Mouse (Mus musculus) left cerebral cortex, postnatal 4 days (tissue): ENCODE measurements around the gene Hsdl2. TPM values are rescaled to one million over a fixed set of nuclear protein-coding genes. Genes with fewer than 3 reads are reported as not detected.

Experiments used
- DNase-seq: peaks from one replicate; pipeline ENCODE4 v3.0.0-alpha.2; 2022
- intact Hi-C: fragments of 180-260 bp; cut with DNase I; formaldehyde crosslinking; loops from one replicate; pipeline ENCODE4 v1.15.1; 2025
- total RNA-seq, 2 experiments: library from RNA; stranded (reverse); gene quantifications; 2 replicates each; pipeline ENCODE4 v1.2.3; 2021

The Hsdl2 gene
- total RNA-seq, 2 experiments from 2014 or later: 19.2 to 21.5 TPM

DNA sequence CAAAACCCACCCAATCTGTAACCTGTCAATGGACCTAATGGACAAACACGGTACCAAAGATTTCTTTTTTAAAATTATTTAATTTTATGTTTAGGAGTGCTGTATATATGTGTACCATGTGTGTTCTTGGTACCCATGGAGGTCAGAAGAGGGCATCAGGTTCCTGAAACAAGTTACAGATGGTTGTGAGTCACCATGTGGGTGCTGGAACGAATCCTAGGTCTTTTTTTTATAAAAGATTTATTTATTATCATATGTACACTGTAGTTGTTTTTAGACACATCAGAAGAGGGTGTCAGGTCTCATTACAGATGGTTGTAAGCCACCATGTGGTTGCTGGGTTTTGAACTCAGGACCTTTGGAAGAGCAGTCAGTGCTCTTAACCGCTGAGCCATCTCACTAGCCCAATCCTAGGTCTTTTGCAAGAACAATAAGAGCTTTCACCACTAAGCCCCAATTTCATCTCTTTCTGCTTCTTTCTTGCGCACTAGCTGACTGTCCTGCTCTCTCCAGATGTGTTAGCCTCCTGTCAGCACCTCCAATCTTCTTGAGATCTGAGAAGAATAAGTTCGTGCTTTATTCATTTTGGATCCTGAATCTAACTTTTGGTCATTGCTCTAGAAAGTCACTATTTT is 38.4 kb downstream of the Hsdl2 start:
- DNase-seq: no peak
- intact Hi-C loops: loop anchor here (5.0 to 10.0 kb wide), 2 partner anchors 135 to 163 kb away; no protein-coding TSS in a partner anchor

DNA sequence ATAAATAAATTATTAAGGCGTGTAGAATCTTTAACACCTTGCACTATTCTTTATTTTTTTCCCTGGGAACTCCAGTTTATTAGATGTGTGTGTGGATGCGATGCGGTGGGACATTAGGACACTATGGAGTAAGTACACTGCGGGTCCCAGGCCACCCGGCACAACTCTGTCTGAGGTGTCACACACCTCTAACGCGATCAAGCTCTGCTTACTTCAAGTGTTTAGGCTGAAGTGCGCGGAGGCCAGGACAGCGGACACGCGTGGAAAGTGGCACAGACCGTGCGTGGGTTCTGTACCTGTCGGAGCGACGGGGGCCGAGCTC is 44.3 kb downstream of the Hsdl2 start:
- no peak for DNase-seq
- intact Hi-C loops: loop anchor here (10.0 kb wide), 1 partner anchor 129 kb away; no protein-coding TSS in a partner anchor

- DNase-seq: peak; percentile 85
- intact Hi-C loops: loop anchor here (10.0 kb wide), 1 partner anchor 129 kb away; no protein-coding TSS in a partner anchor
Observed at GRCm38 (mm10) chr4:59625998-59626910, 44.9 kb downstream of the Hsdl2 start, which contains the start of gene E130308A19Rik. E130308A19Rik (plus strand) TSS chr4:59626211.

GRCm38 (mm10) chr4:59628255-59628654 is 46.9 kb downstream of the Hsdl2 start:
- intact Hi-C loops: loop anchor here (10.0 kb wide), 1 partner anchor 127 kb away; no protein-coding TSS in a partner anchor
- DNase-seq: no peak

GRCm38 (mm10) chr4:59629076-59629874 is 47.9 kb downstream of the Hsdl2 start:
- no peak for DNase-seq
- intact Hi-C loops: loop anchor here (10.0 kb wide), 1 partner anchor 126 kb away; no protein-coding TSS in a partner anchor

GRCm38 (mm10) chr4:59630122-59630521 is 48.8 kb downstream of the Hsdl2 start:
- DNase-seq: no peak
- intact Hi-C loops: no loop called here

GRCm38 (mm10) chr4:59634532-59634931 is 53.2 kb downstream of the Hsdl2 start:
- intact Hi-C loops: no loop called here
- DNase-seq: no peak

DNA sequence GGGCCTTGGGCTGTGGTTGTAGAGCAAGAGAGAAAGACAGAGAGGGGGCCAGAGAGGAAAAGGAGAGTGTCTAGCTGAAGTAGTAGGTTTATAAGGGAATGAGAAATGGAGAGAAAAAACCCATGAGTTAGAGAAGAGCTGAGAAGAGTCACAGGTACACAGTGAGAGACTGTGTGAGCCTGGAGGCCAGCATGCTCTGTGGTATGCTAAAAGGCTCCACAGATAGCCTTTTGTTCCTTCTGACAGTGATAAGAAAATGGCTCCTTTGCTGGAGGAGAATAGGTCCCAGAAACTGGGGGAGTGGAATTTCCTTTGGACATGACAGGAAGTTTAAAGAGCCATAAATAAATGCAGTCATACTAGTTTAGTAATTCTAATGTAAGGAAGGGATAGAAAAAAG is 57.8 kb downstream of the Hsdl2 start:
- no peak for DNase-seq
- intact Hi-C loops: no loop called here

DNA sequence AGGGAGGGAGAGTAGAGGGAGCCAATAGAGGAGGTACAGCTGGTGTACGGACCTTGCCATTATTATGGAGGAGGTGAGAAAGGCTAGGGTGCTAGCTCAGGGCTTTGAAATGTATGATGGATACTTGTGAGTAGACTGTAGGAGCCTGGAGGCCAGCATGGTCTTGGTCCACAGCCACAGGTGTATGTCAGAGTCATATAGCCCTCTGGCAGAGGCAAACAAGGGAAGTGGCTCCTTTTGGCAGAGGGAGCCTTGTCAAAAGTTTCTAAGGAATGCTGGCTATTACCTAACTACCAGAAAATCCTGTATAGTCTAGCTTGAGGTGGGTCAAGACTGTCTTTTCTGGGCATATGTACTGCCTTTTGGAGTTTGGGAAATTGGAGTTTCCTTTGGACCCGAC is 59.4 kb downstream of the Hsdl2 start:
- DNase-seq: no peak
- intact Hi-C loops: no loop called here

DNA sequence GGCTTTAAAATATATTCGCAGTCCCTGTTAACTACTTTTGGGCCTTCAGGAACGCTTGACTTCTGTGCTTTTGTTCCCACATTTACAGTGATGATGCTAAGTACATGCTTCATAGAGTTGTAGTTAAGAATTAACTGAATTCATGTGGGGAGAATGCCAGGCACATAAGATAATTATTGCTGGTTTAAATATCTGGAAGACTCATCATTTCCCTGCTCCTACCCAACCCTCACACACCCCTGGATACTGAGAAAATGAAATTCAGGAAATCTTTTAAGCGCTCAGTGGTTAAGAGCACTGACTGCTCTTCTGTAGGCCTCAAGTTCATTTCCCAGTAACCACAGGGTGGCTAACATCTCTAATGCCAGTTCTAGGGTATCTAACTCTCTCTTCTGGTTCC is 60.7 kb downstream of the Hsdl2 start:
- DNase-seq: no peak
- intact Hi-C loops: no loop called here

DNA sequence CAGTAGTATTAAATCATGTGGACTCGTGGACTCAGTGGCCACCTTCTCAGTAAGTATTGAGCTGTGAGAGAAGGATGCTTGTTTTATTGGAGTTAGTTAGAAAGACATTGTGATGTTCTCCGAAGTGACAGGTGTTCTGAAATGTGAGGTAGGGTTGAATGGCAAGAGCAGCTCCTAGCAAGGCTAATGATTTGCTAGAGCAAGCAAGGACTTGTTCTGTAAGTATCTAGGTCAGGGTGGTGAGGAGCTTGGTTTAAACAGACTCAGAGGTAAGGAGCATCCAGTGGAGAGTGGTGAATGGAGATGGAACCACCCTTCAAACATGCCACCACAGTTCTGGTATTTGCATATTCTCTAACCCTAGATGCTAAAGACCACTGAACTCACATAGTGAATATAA is 61.3 kb downstream of the Hsdl2 start:
- intact Hi-C loops: no loop called here

GRCm38 (mm10) chr4:59644431-59644830 is 63.1 kb downstream of the Hsdl2 start:
- intact Hi-C loops: no loop called here
- DNase-seq: no peak

More for the DNA sequence above, 61.3 kb downstream of the Hsdl2 start:
- DNase-seq: no peak

DNA sequence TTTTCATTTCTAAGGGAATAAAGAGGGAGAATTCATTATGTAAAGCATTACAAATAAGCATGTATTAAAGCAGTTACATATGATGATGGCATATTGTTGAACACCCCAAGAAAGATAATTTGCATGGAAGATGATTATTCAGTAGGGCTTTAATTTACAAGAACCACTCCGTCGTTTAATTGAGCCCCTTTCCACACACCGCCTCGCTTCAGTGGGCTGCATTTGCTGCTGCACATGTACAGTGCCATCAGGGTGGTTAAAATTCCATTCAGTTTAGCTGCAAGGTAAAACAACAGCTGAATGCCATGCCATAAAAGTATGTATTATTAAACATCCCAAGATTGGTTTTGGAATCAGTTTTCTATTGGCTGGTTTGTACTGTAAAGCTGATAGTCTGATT is 63.6 kb downstream of the Hsdl2 start:
- intact Hi-C loops: no loop called here

GRCm38 (mm10) chr4:59645610-59646009 is 64.2 kb downstream of the Hsdl2 start:
- DNase-seq: no peak
- intact Hi-C loops: no loop called here

More for the DNA sequence above, 63.6 kb downstream of the Hsdl2 start:
- DNase-seq: no peak

DNA sequence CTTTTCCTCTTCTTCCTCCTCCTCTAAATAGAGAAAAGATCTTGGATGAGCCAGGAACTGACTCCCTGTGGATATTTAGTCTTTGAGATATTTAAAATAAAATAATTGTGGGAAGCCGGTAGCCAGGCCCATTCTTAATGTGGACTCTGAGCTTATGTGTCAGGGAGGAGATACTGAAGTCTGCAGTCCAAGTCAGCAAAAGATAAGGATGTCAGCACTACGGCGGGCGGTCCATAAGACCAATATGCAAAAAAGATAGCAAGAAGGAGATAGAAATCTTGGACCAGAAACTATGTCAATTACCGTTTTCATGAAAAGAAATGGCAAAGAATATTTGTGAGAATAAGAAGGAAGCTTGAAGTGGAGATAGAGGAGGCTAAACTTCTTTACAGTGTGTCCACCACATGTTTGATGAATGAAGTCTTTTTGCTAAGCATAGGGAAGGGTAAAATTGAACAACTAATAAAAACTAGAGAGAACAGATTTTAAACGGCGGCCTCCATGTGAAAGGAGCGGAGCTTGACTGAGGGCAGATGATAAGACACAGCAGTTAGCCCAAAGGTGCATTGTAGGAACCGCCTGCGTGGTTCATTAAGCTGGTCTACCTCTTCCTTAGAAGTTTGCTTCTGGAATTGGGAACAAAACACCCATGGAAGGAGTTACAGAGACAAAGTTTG is 64.8 kb downstream of the Hsdl2 start:
- no peak for DNase-seq
- intact Hi-C loops: no loop called here

DNA sequence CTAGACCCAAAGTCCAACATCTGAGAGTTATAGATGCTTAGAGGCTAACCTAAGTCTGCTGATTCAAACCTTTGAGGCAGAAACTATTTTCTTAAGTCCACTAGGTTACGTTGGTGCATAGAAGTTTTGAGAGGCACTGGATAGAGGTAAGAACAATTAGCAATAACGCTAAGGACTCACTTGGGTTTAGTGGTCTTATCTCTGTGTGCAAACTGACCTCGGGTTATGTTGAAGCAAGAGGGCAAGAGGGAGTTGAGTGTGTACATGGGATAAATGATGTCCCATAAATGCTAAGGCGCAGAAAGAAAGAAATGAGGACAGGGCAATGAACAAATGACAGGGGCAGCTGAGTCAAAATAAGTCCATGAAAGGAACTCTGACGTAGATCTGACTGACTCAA is 67.8 kb downstream of the Hsdl2 start:
- intact Hi-C loops: no loop called here

GRCm38 (mm10) chr4:59652166-59652681 is 70.9 kb downstream of the Hsdl2 start:
- intact Hi-C loops: no loop called here
- DNase-seq: no peak

More for the DNA sequence above, 67.8 kb downstream of the Hsdl2 start:
- DNase-seq: no peak

- peak; percentile 10 for DNase-seq
- intact Hi-C loops: no loop called here
Observed at GRCm38 (mm10) chr4:59656061-59656642, 74.8 kb downstream of the Hsdl2 start.

GRCm38 (mm10) chr4:59662163-59662562 is 80.8 kb downstream of the Hsdl2 start:
- intact Hi-C loops: no loop called here
- DNase-seq: no peak

- no peak for DNase-seq
- intact Hi-C loops: no loop called here
Observed at GRCm38 (mm10) chr4:59663451-59663850, 82.1 kb downstream of the Hsdl2 start.
